Mouse (Mus musculus) embryonic facial prominence, embryonic 12.5 days (tissue): ENCODE results near the gene Zfp759. TPM values are rescaled to one million over a fixed set of nuclear protein-coding genes. Genes with fewer than 3 reads are reported as not detected.
"Not testable (repeated sequence)": the region's sequence is repeated elsewhere in the genome, so short reads cannot be mapped to it uniquely, and the experiment has no call there.

Experiments used
- ATAC-seq: fragments of 200-750 bp; cut with Nextera tagmentation; 2 replicates; pipeline ENCODE4 v1.8.0; 2017; ENCODE audit not compliant: insufficient number of reproducible peaks, insufficient read depth, low FRiP score, low TSS enrichment
- H3K27ac ChIP-seq: fragments of 300-500 bp; sonication (generic); 2 replicates; pipeline ENCODE4 v1.5.1; 2016; ENCODE audit warnings: mild to moderate bottlenecking
- H3K27me3 ChIP-seq: fragments of 300-500 bp; sonication (generic); 2 replicates; pipeline ENCODE4 v1.6.1; 2016; ENCODE audit warnings: mild to moderate bottlenecking, moderate library complexity
- H3K36me3 ChIP-seq: fragments of 300-500 bp; sonication (generic); 2 replicates; pipeline ENCODE4 v1.6.1; 2016; ENCODE audit warnings: mild to moderate bottlenecking
- H3K4me1 ChIP-seq: fragments of 300-500 bp; sonication (generic); 2 replicates; pipeline ENCODE4 v1.6.1; 2016
- H3K4me2 ChIP-seq: fragments of 300-500 bp; sonication (generic); replicated peaks from 2 replicates; pipeline ENCODE4 v1.6.1; 2016; ENCODE audit warnings: mild to moderate bottlenecking, moderate library complexity
- H3K4me3 ChIP-seq: fragments of 300-500 bp; sonication (generic); 2 replicates; pipeline ENCODE4 v1.5.1; 2016; ENCODE audit warnings: mild to moderate bottlenecking
- H3K9ac ChIP-seq: fragments of 300-500 bp; sonication (generic); 2 replicates; pipeline ENCODE4 v1.6.1; 2016; ENCODE audit warnings: mild to moderate bottlenecking, moderate library complexity
- H3K9me3 ChIP-seq: fragments of 300-500 bp; sonication (generic); 2 replicates; pipeline ENCODE4 v1.6.1; 2016; ENCODE audit warnings: mild to moderate bottlenecking, moderate library complexity
- WGBS: fragments of 180-500 bp; shearing (Covaris S2); methylation state at CpG from one replicate; pipeline ENCODE4 v1.1.7; 2016; 5-methylcytosine and 5-hydroxymethylcytosine counted together
- polyA plus RNA-seq: library from polyadenylated mRNA; unstranded; fragments of >200 nt; fragmentation: Nextera tagmentation; extraction: Ambion mirVana; gene quantifications from 2 replicates; pipeline ENCODE4 v1.2.1, GENCODE M21; 2016

Gene Zfp759
- 1.9 and 2.8 TPM in 2 replicates for polyA plus RNA-seq

- not testable (repeated sequence) for H3K27ac ChIP-seq, H3K9ac ChIP-seq, H3K4me1 ChIP-seq, ATAC-seq, H3K4me3 ChIP-seq, H3K9me3 ChIP-seq, H3K27me3 ChIP-seq, H3K36me3 ChIP-seq, H3K4me2 ChIP-seq
These were observed at the start of gene Zfp759 for GRCm38 (mm10) chr13:67121360-67121759. Gene Zfp759, plus strand, starts transcription at chr13:67121660.

- H3K4me2 ChIP-seq = no peak overlapping the region
- no peak for ATAC-seq
- no peaks in the 10 kb centered on the region for H3K4me1 ChIP-seq
- H3K9ac ChIP-seq = no peak overlapping the region
- WGBS = 82% methylated on average over 2 of the region's 2 CpGs
- H3K4me3 ChIP-seq = no peak overlapping the region
- H3K9me3 ChIP-seq = peaks cover 25% of the 10 kb centered on the region; the same call in 1 of the 2 replicates
- no peaks in the 10 kb centered on the region for H3K27me3 ChIP-seq
- H3K27ac ChIP-seq = no peak overlapping the region
- peaks cover 60% of the 10 kb centered on the region for H3K36me3 ChIP-seq
These were observed 48.7 kb upstream of the Zfp759 start for GRCm38 (mm10) chr13:67072786-67073185.

- Histone ChIP-seq H3K4me1 (0 out of 2 replicates have a peak, but pooled peaks cover 3% of the 10 kb centered on the region), H3K9me3 (peaks cover 14% of the 10 kb centered on the region; the same call in 1 of the 2 replicates), H3K27ac (no peak overlapping the region), H3K4me3 (no peak overlapping the region), H3K36me3 (peaks cover 33% of the 10 kb centered on the region), H3K4me2 (no peak overlapping the region), H3K9ac (no peak overlapping the region), H3K27me3 (no peaks in the 10 kb centered on the region)
- ATAC-seq = no peak
- 94% methylated on average over 2 of the region's 2 CpGs for WGBS
These were observed 44.2 kb upstream of the Zfp759 start for GRCm38 (mm10) chr13:67077244-67077643.

GRCm38 (mm10) chr13:67081142-67081713 is 40.2 kb upstream of the Zfp759 start:
- no peaks in the 10 kb centered on the region for H3K27me3 ChIP-seq
- under 1% methylated on average over 24 of the region's 24 CpGs for WGBS
- peak overlapping the region; percentile 93 for H3K27ac ChIP-seq
- H3K4me1 ChIP-seq = 0 out of 2 replicates have a peak, but pooled peaks cover 3% of the 10 kb centered on the region
- peak overlapping the region; percentile 67 for H3K4me2 ChIP-seq
- H3K9me3 ChIP-seq = peaks cover 3% of the 10 kb centered on the region; the same call in 1 of the 2 replicates
- peaks cover 9% of the 10 kb centered on the region for H3K36me3 ChIP-seq
- ATAC-seq = peak; percentile 99
- peak overlapping the region; percentile 64 for H3K4me3 ChIP-seq
- H3K9ac ChIP-seq = peak overlapping the region; percentile 65

GRCm38 (mm10) chr13:67081946-67082345 is 39.5 kb upstream of the Zfp759 start:
- 0 out of 2 replicates have a peak, but pooled peaks cover 3% of the 10 kb centered on the region for H3K4me1 ChIP-seq
- peak overlapping the region; percentile 64; the same call in 1 of the 2 replicates for H3K4me3 ChIP-seq
- peak overlapping the region; percentile 67 for H3K4me2 ChIP-seq
- peak overlapping the region; percentile 93 for H3K27ac ChIP-seq
- H3K9ac ChIP-seq = 0 out of 2 replicates have a peak overlapping the region, but pooled peaks have one; percentile 65
- 83% methylated on average over 1 of the region's 1 CpGs for WGBS
- H3K9me3 ChIP-seq = peaks cover 2% of the 10 kb centered on the region; the same call in 1 of the 2 replicates
- peaks cover 8% of the 10 kb centered on the region for H3K36me3 ChIP-seq
- no peaks in the 10 kb centered on the region for H3K27me3 ChIP-seq
- ATAC-seq = no peak

- 89% methylated on average over 1 of the region's 1 CpGs for WGBS
- Histone ChIP-seq H3K27me3 (no peaks in the 10 kb centered on the region), H3K36me3 (no peaks in the 10 kb centered on the region), H3K4me1 (no peaks in the 10 kb centered on the region), H3K4me2 (no peak overlapping the region), H3K27ac (no peak overlapping the region), H3K4me3 (no peak overlapping the region), H3K9ac (no peak overlapping the region), H3K9me3 (no peaks in the 10 kb centered on the region)
- ATAC-seq = no peak
These were observed 31.3 kb upstream of the Zfp759 start for GRCm38 (mm10) chr13:67090154-67090553.

- no peaks in the 10 kb centered on the region for H3K27me3 ChIP-seq
- 90% methylated on average over 10 of the region's 10 CpGs for WGBS
- no peak for ATAC-seq
- H3K36me3 ChIP-seq = peaks cover 4% of the 10 kb centered on the region; the same call in 1 of the 2 replicates
- no peak within 1 kb of the TSS for H3K4me2 ChIP-seq
- H3K9me3 ChIP-seq = no peaks in the 10 kb centered on the region
- H3K27ac ChIP-seq = no peak within 1 kb of the TSS
- no peaks in the 10 kb centered on the region for H3K4me1 ChIP-seq
- H3K4me3 ChIP-seq = no peak within 1 kb of the TSS
- H3K9ac ChIP-seq = no peak within 1 kb of the TSS
These were observed 23.6 kb upstream of the Zfp759 start, which contains the start of gene Zfp708 for GRCm38 (mm10) chr13:67097876-67098275. Gene Zfp708, minus strand, starts transcription at chr13:67097976.

- Histone ChIP-seq H3K27ac (peak overlapping the region; percentile 86), H3K36me3 (peaks cover 9% of the 10 kb centered on the region), H3K4me1 (no peaks in the 10 kb centered on the region), H3K4me3 (peak overlapping the region; percentile 61), H3K27me3 (no peaks in the 10 kb centered on the region), H3K9ac (peak overlapping the region; percentile 64), H3K9me3 (no peaks in the 10 kb centered on the region), H3K4me2 (peak overlapping the region; percentile 67)
- no peak for ATAC-seq
- WGBS = 67% methylated on average over 9 of the region's 9 CpGs
These were observed 13.8 kb upstream of the Zfp759 start for GRCm38 (mm10) chr13:67107681-67108080.

GRCm38 (mm10) chr13:67108194-67108820 is 13.2 kb upstream of the Zfp759 start, which contains the start of gene Gm28557:
Gene Gm28557, minus strand, starts transcription at chr13:67108604.
- Histone ChIP-seq H3K4me2 (peak within 1 kb of the TSS; percentile 67), H3K27me3 (no peaks in the 10 kb centered on the region), H3K4me3 (peak within 1 kb of the TSS; percentile 61), H3K27ac (peak within 1 kb of the TSS; percentile 86), H3K9ac (peak within 1 kb of the TSS; percentile 64), H3K4me1 (no peaks in the 10 kb centered on the region), H3K36me3 (peaks cover 9% of the 10 kb centered on the region), H3K9me3 (no peaks in the 10 kb centered on the region)
- WGBS = under 1% methylated on average over 17 of the region's 17 CpGs
- peak; percentile 94 for ATAC-seq

- no peak overlapping the region for H3K27ac ChIP-seq
- no peaks in the 10 kb centered on the region for H3K4me1 ChIP-seq
- peak; percentile 35; the same call in 1 of the 2 replicates for ATAC-seq
- H3K36me3 ChIP-seq = peaks cover 9% of the 10 kb centered on the region
- WGBS = 6% methylated on average over 9 of the region's 9 CpGs
- H3K9ac ChIP-seq = no peak overlapping the region
- H3K27me3 ChIP-seq = no peaks in the 10 kb centered on the region
- peak overlapping the region; percentile 61 for H3K4me3 ChIP-seq
- H3K4me2 ChIP-seq = peak overlapping the region; percentile 67
- H3K9me3 ChIP-seq = no peaks in the 10 kb centered on the region
These were observed 12.6 kb upstream of the Zfp759 start for GRCm38 (mm10) chr13:67108821-67109206.

GRCm38 (mm10) chr13:67112096-67112495 is 9.4 kb upstream of the Zfp759 start:
- 81% methylated on average over 12 of the region's 12 CpGs for WGBS
- H3K27ac ChIP-seq = no peak overlapping the region
- no peak overlapping the region for H3K4me3 ChIP-seq
- H3K36me3 ChIP-seq = no peaks in the 10 kb centered on the region
- no peaks in the 10 kb centered on the region for H3K4me1 ChIP-seq
- no peaks in the 10 kb centered on the region for H3K9me3 ChIP-seq
- no peak overlapping the region for H3K4me2 ChIP-seq
- no peak for ATAC-seq
- no peak overlapping the region for H3K9ac ChIP-seq
- H3K27me3 ChIP-seq = no peaks in the 10 kb centered on the region

- H3K4me2 ChIP-seq = no peak overlapping the region
- no peaks in the 10 kb centered on the region for H3K36me3 ChIP-seq
- H3K4me3 ChIP-seq = no peak overlapping the region
- H3K9ac ChIP-seq = no peak overlapping the region
- no peak for ATAC-seq
- H3K27ac ChIP-seq = no peak overlapping the region
- no peaks in the 10 kb centered on the region for H3K4me1 ChIP-seq
- H3K9me3 ChIP-seq = no peaks in the 10 kb centered on the region
- 89% methylated on average over 2 of the region's 2 CpGs for WGBS
- H3K27me3 ChIP-seq = no peaks in the 10 kb centered on the region
These were observed 8.2 kb upstream of the Zfp759 start for GRCm38 (mm10) chr13:67113287-67113686.
